Mouse (Mus musculus) mouse trophoblast stem cell (cell line): Measurements from ENCODE around the gene Zfx.

Experiments used
- in situ Hi-C, 2 experiments: fragments of 300-500 bp; cut with MseI, MboI; formaldehyde crosslinking; loops; 2 replicates in 1 of 2; 3 replicates in 1 of 2; pipeline ENCODE4 v1.15.1; 2025

Gene Zfx

GRCm38 (mm10) chrX:94061246-94061645 is 62.3 kb downstream of the Zfx start:
- in situ Hi-C loops, result no loop called here

GRCm38 (mm10) chrX:94060751-94061150 is 62.8 kb downstream of the Zfx start:
- in situ Hi-C loops, result no loop called here

GRCm38 (mm10) chrX:94058748-94059147 is 64.8 kb downstream of the Zfx start:
- in situ Hi-C loops, result no loop called here

- in situ Hi-C loops, result no loop called here
Observed at GRCm38 (mm10) chrX:94049048-94049447, 74.5 kb downstream of the Zfx start.

GRCm38 (mm10) chrX:94048048-94048447 is 75.5 kb downstream of the Zfx start:
- in situ Hi-C loops, result no loop called here

- in situ Hi-C loops, result no loop called here
Observed at GRCm38 (mm10) chrX:94047381-94047780, 76.1 kb downstream of the Zfx start.

- in situ Hi-C loops, result loop anchor here in 1 of 2 experiments (10.0 kb wide), 1 partner anchor 78 kb away; no protein-coding TSS in a partner anchor
Observed at GRCm38 (mm10) chrX:94032937-94033336, 90.6 kb downstream of the Zfx start.

GRCm38 (mm10) chrX:94030081-94030480 is 93.4 kb downstream of the Zfx start:
- in situ Hi-C loops, result loop anchor here in 1 of 2 experiments (10.0 kb wide), 1 partner anchor 75 kb away; no protein-coding TSS in a partner anchor
